Mouse (Mus musculus) cerebellum, adult 9-10 months (tissue): Measurements from ENCODE around the gene Galns.

Experiments
- DNase-seq: peaks from one replicate; pipeline ENCODE4 v3.0.0; 2022

Galns gene

GRCm38 (mm10) chr8:122564363-122565352, 46.6 kb downstream of the Galns start:
- no peak for DNase-seq

DNA sequence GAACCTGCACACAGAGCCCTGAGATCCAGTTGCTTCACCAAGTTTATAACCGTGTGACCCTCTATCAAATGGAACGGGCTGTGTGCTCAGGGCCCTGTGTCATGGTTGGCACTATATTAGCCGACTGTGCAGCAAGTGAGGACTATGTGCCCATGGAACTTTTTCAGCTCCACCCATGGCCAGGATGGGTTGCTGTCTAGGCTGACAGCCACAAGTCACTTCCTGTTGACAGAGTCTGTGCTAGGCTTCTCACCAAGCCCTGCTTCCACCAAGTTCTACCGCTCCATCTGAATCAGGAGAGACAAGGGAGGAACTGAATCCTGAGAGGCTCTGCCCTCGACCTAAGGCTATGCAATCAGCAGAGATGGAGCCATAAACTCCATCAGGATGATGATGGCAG, 50.1 kb downstream of the Galns start:
- no peak for DNase-seq

GRCm38 (mm10) chr8:122558671-122559349, 52.5 kb downstream of the Galns start:
- no peak for DNase-seq

- no peak for DNase-seq
Observed at GRCm38 (mm10) chr8:122557248-122558038, 53.8 kb downstream of the Galns start.

DNA sequence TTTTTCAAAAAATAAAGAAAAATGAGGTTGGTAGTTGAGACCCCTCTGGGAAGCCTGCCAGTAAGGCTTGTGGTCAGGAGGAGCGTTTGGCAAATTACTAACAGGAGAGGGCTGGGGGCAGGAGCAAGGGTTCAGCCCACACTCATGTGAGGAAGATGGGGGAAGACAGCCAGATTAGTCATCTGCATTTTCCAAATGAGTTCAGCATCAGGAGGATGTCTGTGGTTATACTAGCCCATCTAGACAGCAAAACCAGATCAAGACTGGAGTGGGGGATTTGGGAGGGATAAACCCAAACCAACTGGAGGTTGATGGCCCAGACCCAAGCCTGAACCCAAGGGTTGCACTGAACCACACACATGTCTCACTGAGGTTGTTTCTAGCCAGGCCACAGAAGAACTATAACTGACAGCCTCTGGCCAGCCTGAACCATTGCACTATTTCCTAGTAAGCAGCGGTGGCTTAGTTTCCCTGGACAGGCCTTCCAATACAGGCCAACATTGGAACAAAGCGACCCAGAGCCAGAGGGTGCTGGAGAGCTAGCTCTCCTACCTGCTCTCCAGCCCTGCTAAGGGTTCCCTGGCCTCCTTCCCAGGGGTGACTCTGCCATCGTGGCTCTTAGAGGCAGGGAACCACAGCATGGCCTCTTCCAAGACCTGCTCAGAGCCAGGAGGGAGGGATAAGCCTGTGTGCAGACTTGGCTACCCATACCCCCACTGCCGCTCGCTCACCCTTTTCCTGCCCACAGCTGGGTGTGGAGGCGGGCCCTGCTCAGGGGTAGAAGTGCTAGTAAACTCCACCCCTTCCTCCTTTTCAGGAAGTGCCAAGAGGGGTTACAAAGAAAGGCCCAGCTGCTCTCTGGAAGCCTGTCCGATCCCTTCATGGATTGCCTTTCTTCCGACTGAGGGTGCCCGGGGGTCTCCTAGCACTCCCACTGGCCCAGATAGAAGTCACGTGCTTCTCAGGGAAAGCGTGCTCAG, 54.9 kb downstream of the Galns start:
- DNase-seq: no peak

DNA sequence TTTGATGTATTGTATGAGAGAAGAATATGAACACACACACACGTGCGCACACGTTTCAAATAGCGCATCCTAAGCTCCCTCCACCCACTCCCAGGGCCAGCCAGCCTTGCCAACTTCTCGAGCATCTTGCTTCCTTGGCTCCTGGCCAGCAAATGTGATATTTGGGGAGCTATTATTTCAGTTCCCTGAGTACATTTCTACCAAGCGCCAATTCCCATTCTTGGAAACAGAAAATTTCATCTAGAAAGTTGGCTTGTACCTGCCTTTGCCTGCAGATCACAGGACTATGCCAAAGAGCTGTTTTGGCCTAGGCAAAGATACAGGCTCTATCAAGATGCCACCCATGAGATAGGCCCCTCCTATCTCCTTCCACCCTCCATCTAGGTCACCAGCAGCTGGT, 56.5 kb downstream of the Galns start:
- DNase-seq: peak; percentile 77

DNA sequence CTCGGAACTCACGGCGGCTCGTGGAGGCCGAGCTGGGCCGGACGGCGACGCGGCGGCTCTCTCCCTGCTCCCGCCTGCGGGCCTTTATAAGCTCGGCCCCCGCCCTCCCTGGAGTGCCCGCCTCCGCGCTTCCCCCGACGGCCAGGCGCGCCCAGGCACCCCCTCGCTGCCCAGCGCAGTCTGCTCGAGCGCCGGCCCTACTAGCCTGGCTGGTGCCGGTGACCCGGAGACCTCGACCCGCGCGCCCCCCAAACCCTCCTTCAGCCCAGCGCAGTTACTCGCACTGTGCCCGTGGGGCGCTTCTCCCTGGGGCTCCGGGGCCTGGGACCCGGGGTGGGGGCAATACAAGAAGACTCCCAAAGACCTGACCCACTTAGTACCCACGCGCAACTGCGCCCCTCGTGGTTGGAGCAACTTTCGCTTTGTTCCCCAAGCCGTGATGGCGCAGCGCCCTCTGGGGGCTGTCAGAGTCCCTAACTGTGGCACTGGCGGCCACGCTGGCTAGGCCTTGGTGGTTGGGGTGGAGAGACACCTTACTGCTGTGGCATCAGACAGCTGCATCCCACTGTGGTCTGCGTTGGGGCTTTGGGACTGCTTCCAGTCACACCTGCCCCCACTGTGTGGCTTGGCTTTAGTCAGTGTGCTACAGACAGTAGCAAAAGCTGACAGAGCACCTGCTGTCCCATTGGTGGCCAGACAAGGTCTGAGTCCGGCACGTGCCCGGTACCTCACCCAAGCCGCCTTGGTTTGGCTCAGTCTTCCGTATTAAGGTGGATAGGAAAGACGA, 59.8 kb downstream of the Galns start, which contains the start of gene Piezo1:
TSS of gene Piezo1 (minus strand) at position 65 of the 787 bp plus-strand sequence.
- DNase-seq: no peak

DNA sequence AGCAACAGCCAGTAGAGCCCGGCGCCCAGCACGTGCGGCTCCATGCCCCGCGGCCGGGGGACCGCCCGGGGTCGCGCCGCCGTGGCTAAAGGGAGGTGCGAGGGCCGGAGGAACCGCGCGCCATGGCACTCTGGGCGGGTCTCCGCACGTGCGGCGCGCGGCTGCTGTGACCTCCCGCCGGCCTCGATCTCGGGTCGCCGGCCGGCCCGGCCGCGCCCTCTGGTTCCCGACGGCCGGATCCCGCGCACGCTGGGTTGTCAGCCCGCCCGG, 60.3 kb downstream of the Galns start:
- DNase-seq: no peak

GRCm38 (mm10) chr8:122550234-122550994, 60.8 kb downstream of the Galns start:
- DNase-seq: no peak

GRCm38 (mm10) chr8:122548891-122549439, 62.3 kb downstream of the Galns start:
- DNase-seq: no peak

DNA sequence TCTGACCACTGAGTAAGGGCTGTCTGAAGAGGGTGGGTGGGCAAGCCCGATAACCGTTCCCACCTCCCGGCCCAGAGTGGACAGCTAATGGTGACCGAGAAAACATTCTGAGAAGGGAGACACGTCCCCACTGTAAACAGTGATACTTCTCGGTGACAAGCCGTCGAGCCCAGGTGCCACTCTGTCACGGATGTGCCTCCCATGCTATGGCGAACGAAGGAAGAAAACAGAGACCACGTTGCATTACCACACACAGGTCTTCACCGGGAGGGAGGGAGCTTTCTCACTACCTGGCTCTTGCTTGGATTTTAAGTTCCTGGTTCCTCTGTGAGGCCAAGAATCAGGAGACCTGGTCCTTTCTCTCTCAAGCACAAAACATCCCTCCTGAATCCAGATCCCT, 62.9 kb downstream of the Galns start:
- no peak for DNase-seq

- no peak for DNase-seq
Observed at GRCm38 (mm10) chr8:122547815-122548214, 63.4 kb downstream of the Galns start.

- DNase-seq: no peak
Observed at GRCm38 (mm10) chr8:122546811-122547453, 64.3 kb downstream of the Galns start.

DNA sequence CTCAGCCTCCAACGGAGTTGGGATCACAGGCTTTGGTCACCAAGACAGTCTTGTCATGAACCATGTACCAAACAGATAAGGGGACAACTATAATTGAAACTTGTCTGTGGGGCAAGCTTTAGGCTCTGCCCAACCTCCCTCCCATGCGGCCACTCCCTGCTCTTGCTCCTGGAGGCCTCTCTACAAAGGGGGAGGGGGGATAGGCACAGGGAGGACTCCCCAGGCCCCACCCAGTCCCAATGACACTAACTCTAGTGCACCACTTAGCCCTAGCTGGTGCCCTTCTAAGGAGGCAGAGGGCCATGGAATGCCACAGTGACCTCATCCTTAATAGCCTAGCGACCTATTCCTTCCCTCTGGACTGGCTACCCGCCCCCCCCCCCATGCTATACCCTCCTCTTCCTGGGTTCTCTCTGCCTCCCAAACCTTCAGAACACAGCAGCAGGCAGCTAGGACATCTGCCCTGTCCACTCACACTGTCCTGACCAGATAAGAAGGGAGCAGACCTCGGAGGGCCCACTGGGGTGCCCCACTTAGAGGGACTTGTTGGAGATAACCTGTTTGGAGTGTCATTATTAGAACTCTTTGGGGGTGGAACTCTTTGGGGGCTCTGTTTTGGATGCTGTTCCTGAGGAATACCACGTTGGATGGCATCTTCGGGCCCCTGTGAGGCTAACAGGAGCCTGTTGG, 65.1 kb downstream of the Galns start:
- no peak for DNase-seq

GRCm38 (mm10) chr8:122544138-122544537, 67.1 kb downstream of the Galns start:
- DNase-seq: no peak

- DNase-seq: no peak
Observed at GRCm38 (mm10) chr8:122538310-122539076, 72.8 kb downstream of the Galns start.

- DNase-seq: no peak
Observed at GRCm38 (mm10) chr8:122537812-122538211, 73.5 kb downstream of the Galns start.

DNA sequence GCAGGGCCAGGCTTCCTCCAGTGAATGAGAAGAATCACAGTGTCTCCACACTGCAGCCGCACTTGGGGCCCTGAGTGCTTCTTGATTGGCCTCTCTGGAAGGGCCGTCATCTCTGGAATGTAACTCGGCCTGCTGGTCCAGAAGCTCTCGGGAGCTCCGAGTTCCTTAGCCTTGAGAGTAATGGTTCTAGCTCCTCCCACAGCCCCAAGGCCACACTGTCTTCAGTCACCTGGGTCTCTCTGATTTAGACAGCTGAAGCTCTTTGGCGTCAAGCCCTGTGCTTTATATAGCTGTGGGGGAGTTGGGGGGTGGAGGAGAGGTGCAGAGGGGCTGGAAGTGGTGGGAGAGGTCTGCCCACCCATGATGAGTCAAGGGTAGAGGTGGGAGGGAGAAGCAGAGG, 74.2 kb downstream of the Galns start:
- no peak for DNase-seq
